Mouse (Mus musculus) heart, embryonic 11.5 days (tissue): ENCODE data around the gene Tma7. TPM values are rescaled to one million over a fixed set of nuclear protein-coding genes. Genes with fewer than 3 reads are reported as not detected.

ENCODE experiments used
- ATAC-seq: fragments of 200-750 bp; cut with Nextera tagmentation; replicated peaks from 2 replicates; pipeline ENCODE4 v1.8.0; 2017; ENCODE audit warnings: moderate library complexity; ENCODE audit not compliant: insufficient number of reproducible peaks, low FRiP score, low TSS enrichment
- H3K27ac ChIP-seq: fragments of 300-500 bp; sonication (generic); 2 replicates; pipeline ENCODE4 v1.5.1; 2014; ENCODE audit warnings: mild to moderate bottlenecking, low read depth, low read length
- H3K27me3 ChIP-seq: fragments of 300-500 bp; sonication (generic); 2 replicates; pipeline ENCODE4 v1.6.1; 2014; ENCODE audit warnings: mild to moderate bottlenecking, low read length, mixed read lengths; ENCODE audit not compliant: control insufficient read depth, insufficient read depth
- H3K36me3 ChIP-seq: fragments of 300-500 bp; sonication (generic); 2 replicates; pipeline ENCODE4 v1.6.1; 2014; ENCODE audit warnings: mild to moderate bottlenecking, low read length, moderate library complexity, mixed read lengths; ENCODE audit not compliant: control insufficient read depth, insufficient read depth
- H3K4me1 ChIP-seq: fragments of 300-500 bp; sonication (generic); 2 replicates; pipeline ENCODE4 v1.6.1; 2014; ENCODE audit warnings: low read length; ENCODE audit not compliant: control insufficient read depth, insufficient read depth
- H3K4me2 ChIP-seq: fragments of 300-500 bp; sonication (generic); 2 replicates; pipeline ENCODE4 v1.6.1; 2014; ENCODE audit warnings: mild to moderate bottlenecking, moderate library complexity
- H3K4me3 ChIP-seq: fragments of 300-500 bp; sonication (generic); 2 replicates; pipeline ENCODE4 v1.5.1; 2014; ENCODE audit warnings: low read depth, low read length
- H3K9ac ChIP-seq: fragments of 300-500 bp; sonication (generic); 2 replicates; pipeline ENCODE4 v1.6.1; 2014; ENCODE audit warnings: mild to moderate bottlenecking, low read depth, low read length, moderate library complexity
- H3K9me3 ChIP-seq: fragments of 300-500 bp; sonication (generic); replicated peaks from 2 replicates; pipeline ENCODE4 v1.6.1; 2016; ENCODE audit warnings: low read length; ENCODE audit not compliant: control insufficient read depth
- WGBS: fragments of 180-500 bp; shearing (Covaris S2); extraction: QIAGEN DNeasy Blood & Tissue Kit; methylation state at CpG from one replicate; pipeline ENCODE4 v1.1.7; 2014; ENCODE audit not compliant: insufficient replicate concordance; 5-methylcytosine and 5-hydroxymethylcytosine counted together
- polyA plus RNA-seq: library from polyadenylated mRNA; unstranded; fragments of >200 nt; fragmentation: Nextera tagmentation; extraction: Ambion mirVana; gene quantifications from 2 replicates; pipeline ENCODE4 v1.2.1, GENCODE M21; 2014

Tma7 gene
- polyA plus RNA-seq, 1 experiment from 2014 or later, result 790 TPM

DNA sequence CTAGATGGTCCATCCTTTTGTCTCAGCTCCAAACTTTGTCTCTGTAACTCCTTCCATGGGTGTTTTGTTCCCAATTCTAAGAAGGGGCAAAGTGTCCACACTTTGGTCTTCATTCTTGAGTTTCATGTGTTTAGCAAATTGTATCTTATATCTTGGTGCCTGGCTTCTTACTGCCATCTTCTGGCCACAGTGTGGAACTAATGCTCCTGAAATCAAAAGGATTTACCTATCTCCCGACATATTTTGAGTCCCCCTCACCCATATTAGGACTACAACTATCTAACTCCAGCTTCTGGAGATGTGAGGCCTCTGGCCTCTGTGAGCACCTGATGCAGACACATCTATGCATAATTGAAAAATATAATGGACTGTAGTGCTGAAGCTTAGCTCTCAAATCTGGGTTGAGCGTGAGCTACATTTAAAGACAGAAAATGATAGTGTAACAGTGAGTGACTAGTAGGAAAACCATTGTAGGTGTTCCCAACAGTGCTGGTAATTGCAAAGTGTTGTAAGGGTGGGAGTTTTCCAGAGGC is 40.2 kb upstream of the Tma7 start:
- H3K27me3 ChIP-seq, result no peaks in the 10 kb centered on the region
- no peak overlapping the region for H3K9ac ChIP-seq
- H3K27ac ChIP-seq, result no peak overlapping the region
- no peaks in the 10 kb centered on the region for H3K9me3 ChIP-seq
- ATAC-seq, result no peak
- H3K4me1 ChIP-seq, result 0 out of 2 replicates have a peak, but pooled peaks cover 3% of the 10 kb centered on the region
- WGBS, result 45% methylated on average over 2 of the region's 2 CpGs
- H3K4me2 ChIP-seq, result no peak overlapping the region
- H3K36me3 ChIP-seq, result 0 out of 2 replicates have a peak, but pooled peaks cover 5% of the 10 kb centered on the region
- no peak overlapping the region for H3K4me3 ChIP-seq

GRCm38 (mm10) chr9:109120956-109121355 is 38.6 kb upstream of the Tma7 start:
- peaks cover 15% of the 10 kb centered on the region; the same call in 1 of the 2 replicates for H3K36me3 ChIP-seq
- H3K27me3 ChIP-seq, result no peaks in the 10 kb centered on the region
- ATAC-seq, result no peak

GRCm38 (mm10) chr9:109119571-109119970 is 37.2 kb upstream of the Tma7 start:
- H3K4me2 ChIP-seq, result no peak overlapping the region
- no peak overlapping the region for H3K4me3 ChIP-seq
- H3K4me1 ChIP-seq, result 0 out of 2 replicates have a peak, but pooled peaks cover 3% of the 10 kb centered on the region
- peaks cover 27% of the 10 kb centered on the region for H3K36me3 ChIP-seq
- ATAC-seq, result no peak
- no peaks in the 10 kb centered on the region for H3K27me3 ChIP-seq
- no peaks in the 10 kb centered on the region for H3K9me3 ChIP-seq
- no peak overlapping the region for H3K27ac ChIP-seq
- WGBS, result 82% methylated on average over 9 of the region's 9 CpGs
- H3K9ac ChIP-seq, result no peak overlapping the region

More at GRCm38 (mm10) chr9:109120956-109121355, 38.6 kb upstream of the Tma7 start:
- WGBS, result 87% methylated on average over 6 of the region's 6 CpGs
- Histone ChIP-seq H3K4me2 (no peak overlapping the region), H3K27ac (no peak overlapping the region), H3K9me3 (no peaks in the 10 kb centered on the region), H3K9ac (no peak overlapping the region), H3K4me3 (no peak overlapping the region), H3K4me1 (0 out of 2 replicates have a peak, but pooled peaks cover 3% of the 10 kb centered on the region)

DNA sequence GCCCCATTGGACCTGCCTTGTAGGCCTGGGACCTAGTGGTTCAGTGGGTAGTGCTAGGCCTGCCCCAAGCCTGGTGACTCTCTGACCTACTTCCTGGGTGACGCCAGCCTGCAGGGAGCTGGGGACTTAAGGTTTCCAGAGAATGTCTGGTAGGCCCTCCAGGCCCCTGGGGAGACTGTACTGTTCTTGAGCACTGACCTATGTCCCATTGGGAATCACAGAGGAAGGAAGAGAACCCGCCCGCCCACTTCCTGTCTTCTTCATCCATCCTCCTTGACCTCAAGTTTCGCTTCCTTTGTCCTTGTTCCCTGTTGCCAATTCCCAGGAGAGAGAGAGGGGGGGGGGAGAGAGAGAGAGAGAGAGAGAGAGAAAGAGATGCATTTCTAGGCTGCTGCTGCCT is 35.7 kb upstream of the Tma7 start:
- no peak overlapping the region for H3K9ac ChIP-seq
- no peak overlapping the region for H3K4me2 ChIP-seq
- H3K27ac ChIP-seq, result no peak overlapping the region
- no peak for ATAC-seq
- H3K4me1 ChIP-seq, result no peaks in the 10 kb centered on the region
- no peaks in the 10 kb centered on the region for H3K9me3 ChIP-seq
- WGBS, result 72% methylated on average over 4 of the region's 4 CpGs
- no peak overlapping the region for H3K4me3 ChIP-seq
- H3K27me3 ChIP-seq, result no peaks in the 10 kb centered on the region
- H3K36me3 ChIP-seq, result peaks cover 39% of the 10 kb centered on the region

DNA sequence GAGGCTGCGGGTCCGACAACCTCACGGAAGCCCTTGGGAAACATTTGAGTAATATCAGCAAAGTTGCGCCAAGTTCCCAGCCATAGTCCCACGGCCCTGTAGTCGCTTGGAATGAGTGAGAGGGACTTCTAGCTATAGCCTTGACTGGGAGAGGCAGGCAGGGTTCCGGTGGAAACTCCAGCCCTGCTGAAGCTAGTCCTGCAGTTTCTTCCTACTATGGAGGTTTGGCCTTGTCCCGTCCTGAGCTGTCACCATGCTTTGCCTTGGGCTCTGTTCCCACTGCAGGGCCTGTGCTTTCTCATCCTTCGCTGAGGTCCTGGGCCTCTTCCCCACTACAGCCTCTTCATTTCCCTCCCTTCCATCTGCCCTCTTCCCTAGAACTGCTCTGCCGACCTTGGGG is 33.8 kb upstream of the Tma7 start:
- WGBS, result 88% methylated on average over 10 of the region's 10 CpGs
- Histone ChIP-seq H3K27ac (no peak overlapping the region), H3K27me3 (no peaks in the 10 kb centered on the region), H3K9ac (no peak overlapping the region), H3K4me3 (no peak overlapping the region), H3K4me2 (no peak overlapping the region), H3K4me1 (no peaks in the 10 kb centered on the region), H3K9me3 (no peaks in the 10 kb centered on the region), H3K36me3 (peaks cover 48% of the 10 kb centered on the region)
- ATAC-seq, result no peak

- H3K4me2 ChIP-seq, result no peak overlapping the region
Observed at GRCm38 (mm10) chr9:109114871-109115270, 32.5 kb upstream of the Tma7 start.

DNA sequence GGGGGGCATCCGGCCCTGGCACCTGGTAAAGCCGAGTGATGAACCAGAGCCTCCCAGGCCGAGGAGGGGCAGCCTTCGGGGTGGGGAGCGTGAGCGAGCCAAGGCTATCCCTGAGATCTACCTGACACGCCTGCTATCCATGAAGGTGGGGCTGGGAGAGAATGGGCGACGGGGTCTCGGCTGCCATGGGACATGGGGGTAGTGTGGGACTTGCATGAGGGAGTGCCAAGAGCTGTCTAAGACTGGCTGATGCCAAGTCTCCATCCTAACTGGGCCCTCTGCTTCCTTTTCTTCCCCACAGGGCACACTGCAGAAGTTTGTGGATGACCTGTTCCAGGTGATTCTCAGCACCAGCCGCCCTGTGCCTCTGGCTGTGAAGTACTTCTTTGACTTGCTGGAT is 31.9 kb upstream of the Tma7 start:
- no peak overlapping the region for H3K27ac ChIP-seq
- ATAC-seq, result no peak
- H3K27me3 ChIP-seq, result no peaks in the 10 kb centered on the region
- peaks cover 59% of the 10 kb centered on the region for H3K36me3 ChIP-seq
- no peaks in the 10 kb centered on the region for H3K4me1 ChIP-seq
- no peak overlapping the region for H3K4me2 ChIP-seq
- no peak overlapping the region for H3K4me3 ChIP-seq
- 89% methylated on average over 11 of the region's 11 CpGs for whole genome bisulfite sequencing
- no peaks in the 10 kb centered on the region for H3K9me3 ChIP-seq
- H3K9ac ChIP-seq, result no peak overlapping the region

More at GRCm38 (mm10) chr9:109114871-109115270, 32.5 kb upstream of the Tma7 start:
- no peak overlapping the region for H3K9ac ChIP-seq
- H3K36me3 ChIP-seq, result peaks cover 56% of the 10 kb centered on the region
- no peak for ATAC-seq
- no peaks in the 10 kb centered on the region for H3K4me1 ChIP-seq
- H3K27me3 ChIP-seq, result no peaks in the 10 kb centered on the region
- no peaks in the 10 kb centered on the region for H3K9me3 ChIP-seq
- no peak overlapping the region for H3K27ac ChIP-seq
- WGBS, result 83% methylated on average over 7 of the region's 7 CpGs
- H3K4me3 ChIP-seq, result no peak overlapping the region

DNA sequence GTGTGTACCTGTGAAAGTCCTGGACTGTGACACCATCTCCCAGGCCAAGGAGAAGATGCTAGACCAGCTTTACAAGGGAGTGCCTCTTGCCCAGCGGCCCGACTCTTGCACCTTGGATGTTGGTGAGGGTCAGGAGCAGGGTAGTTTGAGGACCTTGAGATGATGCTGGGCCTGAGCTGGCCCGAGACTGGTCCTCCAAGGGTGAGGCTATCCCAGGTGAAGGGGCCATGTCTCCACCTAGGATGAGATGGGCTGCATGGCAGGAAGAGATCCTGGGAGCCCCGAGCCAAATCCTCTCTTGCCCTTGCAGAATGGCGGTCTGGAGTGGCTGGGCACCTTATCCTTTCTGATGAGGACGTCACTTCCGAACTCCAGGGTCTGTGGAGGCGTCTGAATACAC is 30.9 kb upstream of the Tma7 start:
- H3K9ac ChIP-seq, result no peak overlapping the region
- H3K9me3 ChIP-seq, result no peaks in the 10 kb centered on the region
- peaks cover 68% of the 10 kb centered on the region for H3K36me3 ChIP-seq
- H3K27ac ChIP-seq, result no peak overlapping the region
- H3K4me2 ChIP-seq, result no peak overlapping the region
- H3K27me3 ChIP-seq, result no peaks in the 10 kb centered on the region
- H3K4me3 ChIP-seq, result no peak overlapping the region
- ATAC-seq, result no peak
- 87% methylated on average over 8 of the region's 8 CpGs for WGBS
- H3K4me1 ChIP-seq, result no peaks in the 10 kb centered on the region

DNA sequence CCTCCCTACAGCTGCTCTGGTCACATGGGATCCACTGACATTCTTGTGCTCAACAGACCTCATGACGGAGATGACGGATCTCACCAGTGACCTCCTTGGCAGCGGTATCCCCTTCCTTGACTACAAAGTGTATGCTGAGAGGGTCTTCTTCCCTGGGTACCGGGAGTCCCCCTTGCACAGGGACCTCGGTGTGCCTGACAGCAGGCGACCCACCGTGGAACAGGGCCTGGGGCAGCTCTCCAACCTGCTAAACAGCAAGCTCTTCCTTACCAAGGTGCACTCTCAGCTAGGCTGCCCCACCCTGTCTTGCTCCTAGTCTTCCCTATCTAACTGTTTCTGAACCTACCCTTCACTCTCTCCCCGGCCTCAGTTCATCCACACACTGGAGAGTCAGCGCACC is 29.2 kb upstream of the Tma7 start:
- no peaks in the 10 kb centered on the region for H3K27me3 ChIP-seq
- WGBS, result 81% methylated on average over 9 of the region's 9 CpGs
- no peaks in the 10 kb centered on the region for H3K4me1 ChIP-seq
- no peak overlapping the region for H3K27ac ChIP-seq
- peaks cover 55% of the 10 kb centered on the region for H3K36me3 ChIP-seq
- no peak overlapping the region for H3K4me3 ChIP-seq
- ATAC-seq, result no peak
- H3K9ac ChIP-seq, result no peak overlapping the region
- H3K9me3 ChIP-seq, result no peaks in the 10 kb centered on the region
- no peak overlapping the region for H3K4me2 ChIP-seq
